9 mouse cellular contexts compared by ENCODE assay signal in genomic region chr13:59704562-59704961, GRCm38 (mm10). TPM values are rescaled to one million over a fixed set of nuclear protein-coding genes. Genes with fewer than 3 reads are reported as not detected.
DNase-seq lines count a peak whose midpoint lies in the region; ATAC-seq and TF ChIP-seq lines count a peak whose summit lies in the region.
"Had no signal": no experiment of that assay in that cellular context is flagged by ENCODE, and none has a peak within 500 bp of the region (broad histone marks: within the 10 kb centered on the region; RNA-seq: fewer than 3 reads in every experiment).

No protein-coding gene starts in this region.

- peak; percentile 14 to 41 for DNase-seq in frontal cortex, postnatal 36 days (ENCODE audit: low spot score in 2 of 2)
- no peak for DNase-seq in frontal cortex, postnatal 10 days (ENCODE audit: low spot score in 2 of 2)
- DNase-seq in thymus, adult 2 months: peak; percentile 23
- DNase-seq in thymus, postnatal 10 days (ENCODE audit: low spot score in 2 of 2): no peak
- no peak for DNase-seq in cerebellum, postnatal 4 days (ENCODE audit: low spot score in 2 of 2)
- DNase-seq in gastrocnemius, postnatal 25 days: no peak

- no peaks in the 10 kb centered on the region for H3K9me3 ChIP-seq in kidney, embryonic 16.5 days (ENCODE audit: low read length)
- 0 out of 2 replicates have a peak, but pooled peaks cover 3% of the 10 kb centered on the region for H3K9me3 ChIP-seq in megakaryocyte, embryonic 14.5 days
- H3K9me3 ChIP-seq: neural tube, embryonic 13.5 days had no signal

- no peak for TF ChIP-seq CTCF in thymus, adult 2 months (IDR thresholded peaks at IDR 0.05; ENCODE audit: borderline replicate concordance, control insufficient read depth, extremely low read depth, insufficient read depth, low read length, poor library complexity)

- no peaks in the 10 kb centered on the region for H3K36me3 ChIP-seq in thymus, adult 2 months (ENCODE audit: control insufficient read depth, insufficient read depth, low read length)
- H3K36me3 ChIP-seq in kidney, embryonic 16.5 days (ENCODE audit: insufficient read depth, low read length): no peaks in the 10 kb centered on the region
- H3K36me3 ChIP-seq in megakaryocyte, embryonic 14.5 days (replicated peaks; ENCODE audit: low read length): no peaks in the 10 kb centered on the region
- H3K36me3 ChIP-seq: neural tube, embryonic 13.5 days had no signal

- H3K27ac ChIP-seq in thymus, adult 2 months (ENCODE audit: control insufficient read depth, insufficient read depth, low read length): no peak overlapping the region
- no peak overlapping the region for H3K27ac ChIP-seq in kidney, embryonic 16.5 days (ENCODE audit: low read length)
- H3K27ac ChIP-seq: neural tube, embryonic 13.5 days had no signal

- H3K4me3 ChIP-seq in thymus, adult 2 months (ENCODE audit: control insufficient read depth, insufficient read depth, low read length): no peak overlapping the region
- H3K4me3 ChIP-seq in kidney, embryonic 16.5 days (ENCODE audit: low read length): no peak overlapping the region
- peak overlapping the region; percentile 76 for H3K4me3 ChIP-seq in megakaryocyte, embryonic 14.5 days (replicated peaks)
- H3K4me3 ChIP-seq: neural tube, embryonic 13.5 days had no signal

- TF ChIP-seq POLR2A in thymus, adult 2 months (IDR thresholded peaks at IDR 0.05; ENCODE audit: control insufficient read depth, extremely low read depth, insufficient read depth, low read length, poor library complexity): no peak

- peak overlapping the region; percentile 10; the same call in 1 of the 2 replicates for H3K4me2 ChIP-seq in kidney, embryonic 16.5 days (replicated peaks; ENCODE audit: low read depth, low read length)
- H3K4me2 ChIP-seq: neural tube, embryonic 13.5 days had no signal

- WGBS in thymus, adult 2 months: 13% methylated on average over 12 of the region's 12 CpGs
- WGBS in kidney, embryonic 16.5 days: 36% methylated on average over 12 of the region's 12 CpGs

- H3K4me1 ChIP-seq in thymus, adult 2 months (replicated peaks; ENCODE audit: control insufficient read depth, insufficient read depth, low read length): peaks cover 13% of the 10 kb centered on the region
- peaks cover 4% of the 10 kb centered on the region; the same call in 1 of the 2 replicates for H3K4me1 ChIP-seq in kidney, embryonic 16.5 days (ENCODE audit: insufficient read depth, low read length)
- peaks cover 21% of the 10 kb centered on the region for H3K4me1 ChIP-seq in megakaryocyte, embryonic 14.5 days
- H3K4me1 ChIP-seq: neural tube, embryonic 13.5 days had no signal

- H3K27me3 ChIP-seq in thymus, adult 2 months (ENCODE audit: control insufficient read depth, insufficient read depth, low read length): no peaks in the 10 kb centered on the region
- H3K27me3 ChIP-seq in kidney, embryonic 16.5 days (ENCODE audit: insufficient read depth, low read length): no peaks in the 10 kb centered on the region
- H3K27me3 ChIP-seq in megakaryocyte, embryonic 14.5 days (replicated peaks): peaks cover 63% of the 10 kb centered on the region
- H3K27me3 ChIP-seq: neural tube, embryonic 13.5 days had no signal

- H3K9ac ChIP-seq in kidney, embryonic 16.5 days (replicated peaks; ENCODE audit: low read length): no peak overlapping the region
- H3K9ac ChIP-seq: neural tube, embryonic 13.5 days had no signal

- ATAC-seq in kidney, embryonic 16.5 days (ENCODE audit: low FRiP score, low TSS enrichment): 0 out of 2 replicates have a peak, but pooled peaks have one; percentile 63

RNA-seq across cellular contexts. Expression of gene Spata31d1a, which starts 5.6 kb away (rescaled TPM):
- 0.03 and 0.08 TPM in 2 replicates for polyA plus RNA-seq in thymus, adult 2 months (2012; rRNA removed)
- not detected in 2 replicates for polyA plus RNA-seq in kidney, embryonic 16.5 days (2015; fragmentation: Nextera tagmentation; extraction: Ambion mirVana)
- not detected in 2 replicates for polyA plus RNA-seq in megakaryocyte, embryonic 14.5 days (2012; ENCODE audit: insufficient read depth, low replicate concordance)
- not detected for total RNA-seq in gastrocnemius, postnatal 25 days (2021)

RNA-seq across cellular contexts. Expression of gene Spata31d1b, which starts 7.5 kb away (rescaled TPM):
- 0.69 and 1.00 TPM in 2 replicates for polyA plus RNA-seq in thymus, adult 2 months (2012; rRNA removed)
- polyA plus RNA-seq in kidney, embryonic 16.5 days (2015; fragmentation: Nextera tagmentation; extraction: Ambion mirVana): not detected in 2 replicates
- polyA plus RNA-seq in megakaryocyte, embryonic 14.5 days (2012; ENCODE audit: insufficient read depth, low replicate concordance): not detected in 2 replicates
- not detected for total RNA-seq in gastrocnemius, postnatal 25 days (2021)
- polyA plus RNA-seq: neural tube, embryonic 13.5 days had no signal

RNA-seq across cellular contexts. Expression of gene 4921517D22Rik, which starts 10.7 kb away (rescaled TPM):
- not detected in 2 replicates for polyA plus RNA-seq in thymus, adult 2 months (2012; rRNA removed)
- polyA plus RNA-seq in kidney, embryonic 16.5 days (2015; fragmentation: Nextera tagmentation; extraction: Ambion mirVana): not detected in 2 replicates
- polyA plus RNA-seq in megakaryocyte, embryonic 14.5 days (2012; ENCODE audit: insufficient read depth, low replicate concordance): not detected in 2 replicates
- total RNA-seq in gastrocnemius, postnatal 25 days (2021): not detected
- polyA plus RNA-seq: neural tube, embryonic 13.5 days had no signal

RNA-seq across cellular contexts. Expression of gene Spata31d1d, which starts 27.0 kb away (rescaled TPM):
- polyA plus RNA-seq in thymus, adult 2 months (2012; rRNA removed): 0.05 TPM in 1 of 2 replicates, not detected in the other
- polyA plus RNA-seq in kidney, embryonic 16.5 days (2015; fragmentation: Nextera tagmentation; extraction: Ambion mirVana): not detected in 2 replicates
- 0.04 TPM in 1 of 2 replicates, not detected in the other for polyA plus RNA-seq in megakaryocyte, embryonic 14.5 days (2012; ENCODE audit: insufficient read depth, low replicate concordance)
- not detected for total RNA-seq in gastrocnemius, postnatal 25 days (2021)
- polyA plus RNA-seq: neural tube, embryonic 13.5 days had no signal

RNA-seq across cellular contexts. Expression of gene Golm1, which starts 29.0 kb away (rescaled TPM):
- polyA plus RNA-seq in thymus, adult 2 months (2012; rRNA removed): 3.2 and 4.4 TPM in 2 replicates
- polyA plus RNA-seq in kidney, embryonic 16.5 days (2015; fragmentation: Nextera tagmentation; extraction: Ambion mirVana): 39.6 and 40.1 TPM in 2 replicates
- 1.9 and 3.4 TPM in 2 replicates for polyA plus RNA-seq in megakaryocyte, embryonic 14.5 days (2012; ENCODE audit: insufficient read depth, low replicate concordance)
- total RNA-seq in gastrocnemius, postnatal 25 days (2021): 1 to 10 TPM; 5.0 to 6.5 TPM

Comparison
In these comparisons a context has a peak if more than half of its experiments do, and no peak if none do; other contexts are left out.
1. DNase-seq: peak in frontal cortex, postnatal 36 days (2 of 2) and thymus, adult 2 months (single experiment); none in frontal cortex, postnatal 10 days (0 of 2), thymus, postnatal 10 days (0 of 2), cerebellum, postnatal 4 days (0 of 2) and gastrocnemius, postnatal 25 days (single experiment).